Mouse (Mus musculus) MEL (cell line): ENCODE data around the gene Cab39l. TPM values are rescaled to one million over a fixed set of nuclear protein-coding genes. Genes with fewer than 3 reads are reported as not detected.

ENCODE experiments used
- DNase-seq: peaks from one replicate; pipeline ENCODE4 v3.0.0; 2011; ENCODE audit warnings: low read depth, low spot score
- H3K27ac ChIP-seq: 2 replicates; pipeline ENCODE4 v1.5.1; 2012; ENCODE audit warnings: low read depth, mild to moderate bottlenecking, control low read depth, low read length, moderate library complexity; ENCODE audit not compliant: control insufficient read depth
- H3K27me3 ChIP-seq, 2 experiments: fragments of 150-350 bp in 1 of 2; sonication (generic) in 1 of 2; 2 replicates each; pipeline ENCODE4 v1.6.1; 2012; ENCODE audit warnings: low read length in 2 of 2, mild to moderate bottlenecking in 2 of 2, improper control_type of control experiment in 1 of 2, moderate library complexity in 1 of 2; ENCODE audit not compliant: insufficient read depth in 2 of 2, control insufficient read depth in 1 of 2
- H3K36me3 ChIP-seq, 2 experiments: 2 replicates each; pipeline ENCODE4 v1.6.1; 2012 to 2014; ENCODE audit warnings: low read length in 2 of 2, improper control_type of control experiment in 1 of 2, inconsistent platforms in 1 of 2, mild to moderate bottlenecking in 1 of 2; ENCODE audit not compliant: insufficient read depth in 2 of 2, control insufficient read depth in 1 of 2
- H3K4me1 ChIP-seq, 2 experiments: fragments of 150-350 bp in 1 of 2; sonication (generic) in 1 of 2; 2 replicates each; pipeline ENCODE4 v1.6.1; 2012; ENCODE audit warnings: low read length in 2 of 2, improper control_type of control experiment in 1 of 2, mild to moderate bottlenecking in 1 of 2; ENCODE audit not compliant: insufficient read depth in 2 of 2, control insufficient read depth in 1 of 2
- H3K4me3 ChIP-seq, 2 experiments: fragments of 150-350 bp in 1 of 2; sonication (generic) in 1 of 2; 2 replicates each; pipeline ENCODE4 v1.5.1; 2012; ENCODE audit warnings: low read depth in 2 of 2, low read length in 2 of 2, mild to moderate bottlenecking in 2 of 2, moderate library complexity in 2 of 2, control low read depth in 1 of 2, improper control_type of control experiment in 1 of 2; ENCODE audit not compliant: control insufficient read depth in 1 of 2, insufficient read depth in 1 of 2
- H3K79me2 ChIP-seq: 2 replicates; pipeline ENCODE4 v1.6.1; 2012; ENCODE audit warnings: mild to moderate bottlenecking, low read length, moderate library complexity; ENCODE audit not compliant: control insufficient read depth, poor library complexity, insufficient read depth
- H3K9ac ChIP-seq: 2 replicates; pipeline ENCODE4 v1.6.1; 2012; ENCODE audit warnings: low read depth, mild to moderate bottlenecking, control low read depth, low read length, moderate library complexity; ENCODE audit not compliant: control insufficient read depth, poor library complexity, severe bottlenecking
- H3K9me3 ChIP-seq: fragments of 150-350 bp; sonication (generic); replicated peaks from 2 replicates; pipeline ENCODE4 v1.6.1; 2012; ENCODE audit warnings: mild to moderate bottlenecking, low read length, improper control_type of control experiment, moderate library complexity; ENCODE audit not compliant: insufficient read depth
- CTCF ChIP-seq, 3 experiments: IDR thresholded peaks in 2 of 3; conservative IDR thresholded peaks in 1 of 3; 2 replicates each; pipeline ENCODE4 v1.5.1; 2011 to 2012; ENCODE audit warnings: low read length in 3 of 3, low read depth in 2 of 3, mild to moderate bottlenecking in 2 of 3, improper control_type of control experiment in 1 of 3, inconsistent platforms in 1 of 3, mixed read lengths in 1 of 3, moderate library complexity in 1 of 3; ENCODE audit not compliant: control insufficient read depth in 1 of 3, insufficient read depth in 1 of 3, poor library complexity in 1 of 3, severe bottlenecking in 1 of 3
- E2F4 ChIP-seq: IDR thresholded peaks from 2 replicates; pipeline ENCODE4 v1.6.1; 2011; ENCODE audit warnings: low read depth, low read length, improper control_type of control experiment, borderline replicate concordance
- GABPA ChIP-seq: IDR thresholded peaks from 2 replicates; pipeline ENCODE4 v1.6.1; 2012; ENCODE audit warnings: low read depth, mild to moderate bottlenecking, inconsistent platforms, low read length, improper control_type of control experiment, moderate library complexity
- GATA1 ChIP-seq: IDR thresholded peaks from 2 replicates; pipeline ENCODE4 v1.6.1; 2011; ENCODE audit warnings: low read depth, low read length, improper control_type of control experiment
- JUND ChIP-seq: IDR thresholded peaks from 2 replicates; pipeline ENCODE4 v1.6.1; 2011; ENCODE audit warnings: low read depth, mild to moderate bottlenecking, improper control_type of control experiment, low read length
- MAFK ChIP-seq: IDR thresholded peaks from 2 replicates; pipeline ENCODE4 v1.6.1; 2011; ENCODE audit warnings: low read depth, mild to moderate bottlenecking, low read length, improper control_type of control experiment, borderline replicate concordance
- MAX ChIP-seq: IDR thresholded peaks from 2 replicates; pipeline ENCODE4 v1.6.1; 2011; ENCODE audit warnings: low read length, improper control_type of control experiment
- MEF2A ChIP-seq: IDR thresholded peaks from 2 replicates; pipeline ENCODE4 v1.6.1; 2014; ENCODE audit warnings: low read depth, mild to moderate bottlenecking, inconsistent platforms, low read length, improper control_type of control experiment; ENCODE audit not compliant: poor library complexity, insufficient replicate concordance, severe bottlenecking; ENCODE audit errors: extremely low read depth
- MYB ChIP-seq: IDR thresholded peaks from 2 replicates; pipeline ENCODE4 v1.6.1; 2011; ENCODE audit warnings: mild to moderate bottlenecking, low read depth, low read length, improper control_type of control experiment
- NELFE ChIP-seq: IDR thresholded peaks from 2 replicates; pipeline ENCODE4 v1.6.1; 2011; ENCODE audit warnings: low read depth, low read length, improper control_type of control experiment
- POLR2AphosphoS2 ChIP-seq: IDR thresholded peaks from 2 replicates; pipeline ENCODE4 v1.6.1; 2011; ENCODE audit warnings: low read length, improper control_type of control experiment
- POLR2AphosphoS5 ChIP-seq: IDR thresholded peaks from 2 replicates; pipeline ENCODE4 v1.6.1; 2012; ENCODE audit warnings: low read depth, borderline replicate concordance, mild to moderate bottlenecking, inconsistent platforms, low read length, moderate library complexity, mixed read lengths
- SIN3A ChIP-seq: IDR thresholded peaks from 2 replicates; pipeline ENCODE4 v1.6.1; 2012; ENCODE audit warnings: low read length, improper control_type of control experiment, inconsistent platforms
- TBP ChIP-seq: IDR thresholded peaks from 2 replicates; pipeline ENCODE4 v1.8.0; 2011; ENCODE audit warnings: low read depth, low read length, improper control_type of control experiment
- TCF12 ChIP-seq: IDR thresholded peaks from 2 replicates; pipeline ENCODE4 v1.6.1; 2014; ENCODE audit warnings: low read depth, mild to moderate bottlenecking, inconsistent platforms, low read length, improper control_type of control experiment, moderate library complexity
- USF2 ChIP-seq, 2 experiments: IDR thresholded peaks; 2 replicates each; pipeline ENCODE4 v1.6.1; 2011 to 2012; ENCODE audit warnings: improper control_type of control experiment in 2 of 2, low read length in 2 of 2, borderline replicate concordance in 1 of 2, inconsistent platforms in 1 of 2, low read depth in 1 of 2, mild to moderate bottlenecking in 1 of 2; ENCODE audit not compliant: insufficient read depth in 1 of 2
- ZC3H11A ChIP-seq: IDR thresholded peaks from 2 replicates; pipeline ENCODE4 v1.6.1; 2012; ENCODE audit warnings: low read depth, mild to moderate bottlenecking, inconsistent platforms, low read length, improper control_type of control experiment
- polyA plus RNA-seq, 2 experiments: library from polyadenylated mRNA; stranded (reverse) in 1 of 2; unstranded in 1 of 2; fragments of >175 nt in 1 of 2; fragments of >200 nt in 1 of 2; gene quantifications; 2 replicates each; pipeline versions ENCODE4 v1.2.1 to v1.2.4; 2012; ENCODE audit warnings: low replicate concordance in 2 of 2, low read depth in 1 of 2; ENCODE audit not compliant: insufficient read length in 2 of 2, insufficient read depth in 1 of 2, missing spikeins in 1 of 2
- total RNA-seq: library from RNA; depleted of rRNA; stranded (reverse); fragments of 300-350 nt; gene quantifications from 2 replicates; pipeline ENCODE4 v1.2.3, GENCODE M21; 2012

Gene Cab39l
- total and polyA plus RNA-seq, 3 experiments = 24.2 to 34.0 TPM; not detected in 1

DNA sequence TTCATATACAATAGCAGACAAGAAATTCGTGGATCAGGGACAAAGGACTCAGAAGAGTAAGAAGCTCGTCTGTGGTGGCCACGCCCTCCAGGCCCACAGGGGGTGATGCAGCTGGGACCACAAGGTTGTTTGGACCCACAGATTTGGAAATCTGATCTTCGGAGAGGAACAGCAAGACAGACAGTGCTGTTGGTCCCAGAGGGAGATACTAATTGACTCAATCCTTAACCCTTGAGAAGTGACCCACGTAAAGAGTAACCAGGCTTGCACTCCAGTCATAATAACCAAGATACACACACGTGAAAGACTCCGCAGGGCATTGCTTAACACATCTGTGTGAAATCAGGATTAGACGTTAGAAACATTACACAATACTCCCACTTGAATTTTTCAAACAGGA, 151.1 kb downstream of the Cab39l start:
- Histone ChIP-seq H3K9ac (no peak overlapping the region), H3K27me3 (no peaks in the 10 kb centered on the region), H3K9me3 (no peaks in the 10 kb centered on the region), H3K4me1 (no peaks in the 10 kb centered on the region), H3K4me3 (no peak overlapping the region), H3K36me3 (peaks cover 2 to 3% of the 10 kb centered on the region in 2 experiments), H3K27ac (no peak overlapping the region), H3K79me2 (peaks cover 3% of the 10 kb centered on the region; the same call in 1 of the 2 replicates)
- no peak for DNase-seq
- no peak for TF ChIP-seq GABPA
- TF ChIP-seq USF2 (IDR thresholded peaks at IDR 0.05; ENCODE audit: borderline replicate concordance in 1 of 2, insufficient read depth in 1 of 2, low read depth in 1 of 2, low read length in 2 of 2) = no peak
- TF ChIP-seq NELFE = no peak
- no peak for TF ChIP-seq TCF12

- H3K9me3 ChIP-seq = no peaks in the 10 kb centered on the region
- no peak overlapping the region for H3K9ac ChIP-seq
- no peaks in the 10 kb centered on the region for H3K4me1 ChIP-seq
- no peak overlapping the region for H3K27ac ChIP-seq
- H3K36me3 ChIP-seq = peaks cover 2 to 3% of the 10 kb centered on the region in 2 experiments
- no peaks in the 10 kb centered on the region for H3K27me3 ChIP-seq
- no peak overlapping the region for H3K4me3 ChIP-seq
- peaks cover 8% of the 10 kb centered on the region; the same call in 1 of the 2 replicates for H3K79me2 ChIP-seq
- no peak for DNase-seq
- TF ChIP-seq MYB (no peak), TBP (no peak), GABPA (no peak), MAFK (no peak), POLR2AphosphoS5 (no peak), GATA1 (no peak), E2F4 (no peak), SIN3A (no peak), USF2 (IDR thresholded peaks at IDR 0.05; ENCODE audit: borderline replicate concordance in 1 of 2, insufficient read depth in 1 of 2, low read depth in 1 of 2, low read length in 2 of 2) (no peak), MAX (no peak), ZC3H11A (no peak), MEF2A (no peak), POLR2AphosphoS2 (no peak), JUND (no peak), CTCF (IDR thresholded peaks at IDR 0.05 in 2 of 3, conservative IDR thresholded peaks at IDR 0.05 in 1 of 3; ENCODE audit: control insufficient read depth in 1 of 3, insufficient read depth in 1 of 3, low read depth in 2 of 3, low read length in 3 of 3, poor library complexity in 1 of 3, severe bottlenecking in 1 of 3) (no peak)
These were observed 151.8 kb downstream of the Cab39l start for GRCm38 (mm10) chr14:59592593-59592992.
